Mouse (Mus musculus) erythroblast, embryonic 14.5 days (primary cell): ENCODE measurements around the gene Stxbp4. TPM values are rescaled to one million over a fixed set of nuclear protein-coding genes. Genes with fewer than 3 reads are reported as not detected.

ENCODE experiments used
- H3K27me3 ChIP-seq: 2 replicates; pipeline ENCODE4 v1.6.1; 2012; ENCODE audit warnings: inconsistent platforms; ENCODE audit not compliant: control insufficient read depth
- H3K36me3 ChIP-seq: 2 replicates; pipeline ENCODE4 v1.6.1; 2012; ENCODE audit warnings: mild to moderate bottlenecking, inconsistent platforms; ENCODE audit not compliant: control insufficient read depth
- H3K4me1 ChIP-seq: 2 replicates; pipeline ENCODE4 v1.6.1; 2012; ENCODE audit warnings: inconsistent platforms; ENCODE audit not compliant: control insufficient read depth
- H3K4me3 ChIP-seq: replicated peaks from 2 replicates; pipeline ENCODE3; 2012; ENCODE audit warnings: moderate library complexity, mild to moderate bottlenecking, inconsistent platforms
- H3K9me3 ChIP-seq: 2 replicates; pipeline ENCODE4 v1.6.1; 2012; ENCODE audit warnings: low read length, inconsistent platforms, mixed read lengths; ENCODE audit not compliant: control insufficient read depth
- GATA1 ChIP-seq: IDR thresholded peaks from 2 replicates; pipeline ENCODE4 v1.6.1; 2012; ENCODE audit warnings: low read length, inconsistent platforms, mixed read lengths
- TAL1 ChIP-seq: IDR thresholded peaks from 3 replicates; pipeline ENCODE4 v1.6.1; 2012; ENCODE audit warnings: low read length, inconsistent platforms, mixed read lengths
- polyA plus RNA-seq: library from polyadenylated mRNA; stranded (reverse); fragments of >175 nt; gene quantifications from 2 replicates; pipeline ENCODE4 v1.2.3, GENCODE M21; 2012

Stxbp4 gene
- 0.13 and 0.15 TPM in 2 replicates for polyA plus RNA-seq

DNA sequence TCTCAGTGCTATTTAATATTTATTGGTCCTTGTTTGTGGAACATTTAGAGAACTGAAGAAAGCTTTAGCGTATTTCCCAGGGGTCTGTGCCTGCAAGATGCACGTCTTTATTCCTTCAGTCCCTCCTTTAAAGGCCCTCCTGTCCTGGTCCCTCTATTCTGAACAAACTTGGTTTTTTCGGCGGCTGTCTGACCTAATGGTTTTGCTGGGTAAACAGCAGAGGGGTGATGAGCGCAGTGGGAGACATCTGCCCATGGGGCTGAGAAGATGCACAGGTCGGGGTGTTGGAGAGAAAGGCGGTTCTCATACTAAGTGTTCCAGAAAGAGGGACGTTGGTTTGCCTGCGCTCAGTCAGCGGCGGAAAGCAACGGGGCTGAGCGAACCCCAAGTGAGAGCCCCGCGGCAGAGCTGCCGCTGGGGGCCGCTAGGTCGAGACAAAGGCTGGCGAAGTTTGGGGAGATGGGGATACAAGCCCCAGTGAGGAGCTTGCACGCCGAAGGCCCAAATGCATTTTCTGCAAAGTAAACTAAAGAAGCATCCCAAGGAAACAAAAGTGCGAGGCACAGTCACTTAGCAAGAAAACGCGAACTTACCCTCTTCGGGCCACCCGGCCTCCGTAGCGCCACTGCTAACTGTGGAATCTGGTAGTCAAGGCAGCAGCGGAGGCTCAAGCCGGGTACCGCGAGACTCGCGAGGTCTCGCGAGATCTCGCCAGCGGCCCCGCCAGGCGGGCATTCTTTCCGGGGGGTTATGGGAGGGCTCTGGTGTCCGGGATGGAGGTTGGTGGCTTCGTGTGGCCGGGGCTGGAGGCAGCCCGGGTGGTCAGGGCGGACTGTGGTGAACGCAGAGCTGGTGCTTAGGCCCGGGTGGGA lies at the start of gene Stxbp4, which contains the start of gene Cox11:
Gene Stxbp4, minus strand, starts transcription at position 645 of the 872 bp plus-strand sequence.
Gene Cox11, plus strand, starts transcription at position 734 of the 872 bp plus-strand sequence.
- Histone ChIP-seq H3K9me3 (no peaks in the 10 kb centered on the region), H3K4me3 (peak within 1 kb of the TSS; percentile 100), H3K27me3 (no peaks in the 10 kb centered on the region), H3K4me1 (peaks cover 48% of the 10 kb centered on the region), H3K36me3 (peaks cover 54% of the 10 kb centered on the region)
- peak; percentile 21; the same call in 1 of the 2 replicates for TF ChIP-seq GATA1
- no peak for TF ChIP-seq TAL1

DNA sequence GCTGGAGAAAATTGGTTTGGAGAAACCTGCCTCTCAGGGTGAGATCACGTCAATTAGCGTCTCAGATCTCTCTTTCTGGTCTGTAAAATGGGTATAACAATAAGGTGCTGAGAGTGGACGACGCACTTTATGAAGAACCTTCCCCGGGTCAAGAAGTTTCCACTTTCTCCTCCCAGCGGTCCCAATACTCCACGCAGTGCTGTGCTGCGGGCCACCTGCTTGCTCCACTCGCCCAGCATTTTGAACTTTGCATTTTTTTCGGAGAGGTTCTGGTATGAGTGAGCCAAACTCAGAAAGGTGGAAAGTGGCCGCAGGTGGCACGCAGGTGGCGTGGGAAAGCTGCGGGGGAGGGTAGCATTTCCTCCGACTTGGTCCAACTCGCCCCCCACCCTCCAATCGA lies 49.2 kb upstream of the Stxbp4 start:
- H3K9me3 ChIP-seq = peaks cover 6% of the 10 kb centered on the region; the same call in 1 of the 2 replicates
- peaks cover 44% of the 10 kb centered on the region for H3K36me3 ChIP-seq
- peaks cover 18% of the 10 kb centered on the region for H3K27me3 ChIP-seq
- H3K4me3 ChIP-seq = peak overlapping the region; percentile 79
- peaks cover 66% of the 10 kb centered on the region for H3K4me1 ChIP-seq
- TF ChIP-seq TAL1 = no peak
- TF ChIP-seq GATA1 = no peak

DNA sequence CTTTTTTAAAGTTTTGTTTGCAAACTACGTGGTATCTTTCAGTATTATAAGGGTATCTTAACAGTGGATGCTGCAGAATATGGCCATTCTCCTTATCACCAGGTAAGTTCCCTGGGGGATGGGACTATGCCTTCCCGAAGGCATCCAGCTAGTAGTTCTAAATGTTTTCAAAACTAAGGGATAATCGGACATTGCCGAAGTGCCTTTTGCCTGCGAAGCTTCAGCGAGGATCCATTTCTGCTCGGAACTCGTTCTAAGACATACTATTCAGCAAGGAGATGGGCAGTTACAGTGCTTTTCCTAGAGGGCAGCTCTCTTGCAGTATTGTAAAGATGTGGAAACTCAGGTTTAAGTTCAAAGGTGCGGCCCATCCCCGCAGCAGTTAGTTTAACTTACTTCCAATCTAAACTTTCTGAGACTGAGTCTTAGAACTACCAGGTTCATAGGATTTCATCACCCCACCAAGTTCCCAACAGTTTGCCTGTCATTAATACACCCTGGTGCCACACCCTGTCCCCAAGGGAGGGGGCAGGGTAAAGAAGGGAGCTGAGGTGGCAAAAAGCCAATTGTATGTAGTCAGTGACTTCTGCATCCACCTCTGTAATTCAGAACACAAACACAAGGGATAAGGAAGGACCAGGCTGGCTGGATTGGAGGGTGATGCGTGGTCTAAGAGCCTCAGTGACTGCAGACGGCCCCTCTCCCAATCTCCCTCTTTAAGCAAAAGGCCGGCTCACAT lies 48.6 kb upstream of the Stxbp4 start:
- TF ChIP-seq TAL1 (no peak), GATA1 (no peak)
- Histone ChIP-seq H3K4me3 (peak overlapping the region; percentile 79), H3K9me3 (peaks cover 6% of the 10 kb centered on the region; the same call in 1 of the 2 replicates), H3K4me1 (peaks cover 63% of the 10 kb centered on the region), H3K36me3 (peaks cover 50% of the 10 kb centered on the region), H3K27me3 (peaks cover 18% of the 10 kb centered on the region)

DNA sequence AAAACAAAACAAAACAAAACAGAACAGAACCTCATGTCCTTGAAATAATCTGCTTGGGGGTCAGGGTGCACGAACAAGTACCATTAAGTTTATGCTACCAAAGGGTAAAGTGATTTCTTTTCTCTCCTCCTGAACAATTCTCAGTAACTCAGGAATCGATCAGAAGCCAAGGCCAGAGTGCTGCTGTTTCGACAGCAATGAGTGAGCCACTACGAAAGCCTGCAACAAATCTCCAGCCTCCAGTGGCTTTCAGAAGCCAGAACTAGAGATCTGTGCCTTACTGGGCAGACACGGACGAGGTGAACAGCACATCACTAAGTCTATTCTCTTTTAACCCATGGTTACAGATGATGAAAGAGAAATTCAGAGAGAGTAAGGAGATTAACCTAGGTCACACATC lies 47.3 kb upstream of the Stxbp4 start:
- Histone ChIP-seq H3K9me3 (peaks cover 6% of the 10 kb centered on the region; the same call in 1 of the 2 replicates), H3K36me3 (peaks cover 62% of the 10 kb centered on the region), H3K4me3 (peak overlapping the region; percentile 79), H3K4me1 (peaks cover 64% of the 10 kb centered on the region), H3K27me3 (peaks cover 18% of the 10 kb centered on the region)
- TF ChIP-seq TAL1 (no peak), GATA1 (no peak)

DNA sequence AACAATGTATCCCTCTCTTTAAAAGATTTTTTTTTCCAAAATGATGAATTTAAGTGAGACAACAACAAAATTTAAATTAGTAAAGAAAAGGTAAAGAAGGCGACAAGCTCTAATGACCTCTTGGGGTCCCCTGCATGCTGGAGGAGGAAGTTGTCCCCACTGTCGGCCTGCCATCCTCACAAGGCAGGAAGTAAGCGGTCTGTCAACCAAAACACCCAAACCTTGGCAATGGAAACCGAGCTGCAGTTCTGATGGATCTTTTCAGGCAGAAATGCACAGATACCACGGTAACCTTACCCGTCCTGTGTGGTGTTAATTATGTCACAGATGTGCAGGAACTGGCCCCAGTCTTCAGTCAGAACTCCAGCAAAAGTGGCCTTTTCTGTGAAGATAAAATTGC lies 46.9 kb upstream of the Stxbp4 start:
- Histone ChIP-seq H3K27me3 (peaks cover 18% of the 10 kb centered on the region), H3K9me3 (peaks cover 6% of the 10 kb centered on the region; the same call in 1 of the 2 replicates), H3K4me3 (peak overlapping the region; percentile 79), H3K4me1 (peaks cover 67% of the 10 kb centered on the region), H3K36me3 (peaks cover 67% of the 10 kb centered on the region)
- TF ChIP-seq GATA1 = no peak
- TF ChIP-seq TAL1 = no peak

DNA sequence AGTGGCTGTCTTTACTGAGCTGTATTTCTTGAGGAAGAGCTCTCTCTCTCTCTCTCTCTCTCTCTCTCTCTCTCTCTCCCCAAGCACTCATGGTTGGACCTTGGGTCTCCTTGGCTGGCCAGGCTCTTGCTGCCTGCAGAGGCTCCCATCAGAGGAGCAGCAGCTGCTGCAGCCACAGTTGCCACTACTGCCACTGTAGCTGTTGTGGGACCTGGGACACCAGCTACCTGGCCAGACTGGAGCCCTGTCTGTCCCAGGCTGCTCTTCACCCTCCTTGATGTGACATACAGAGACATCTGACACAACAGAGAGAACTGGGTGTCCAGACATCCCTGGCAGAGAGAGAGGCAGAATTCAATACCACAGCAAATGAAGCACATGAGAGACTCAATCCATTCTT lies 43.3 kb upstream of the Stxbp4 start:
- H3K4me1 ChIP-seq = peaks cover 80% of the 10 kb centered on the region
- no peaks in the 10 kb centered on the region for H3K9me3 ChIP-seq
- no peak for TF ChIP-seq TAL1
- no peak for TF ChIP-seq GATA1
- H3K4me3 ChIP-seq = no peak overlapping the region
- peaks cover 100% of the 10 kb centered on the region for H3K36me3 ChIP-seq
- no peaks in the 10 kb centered on the region for H3K27me3 ChIP-seq

DNA sequence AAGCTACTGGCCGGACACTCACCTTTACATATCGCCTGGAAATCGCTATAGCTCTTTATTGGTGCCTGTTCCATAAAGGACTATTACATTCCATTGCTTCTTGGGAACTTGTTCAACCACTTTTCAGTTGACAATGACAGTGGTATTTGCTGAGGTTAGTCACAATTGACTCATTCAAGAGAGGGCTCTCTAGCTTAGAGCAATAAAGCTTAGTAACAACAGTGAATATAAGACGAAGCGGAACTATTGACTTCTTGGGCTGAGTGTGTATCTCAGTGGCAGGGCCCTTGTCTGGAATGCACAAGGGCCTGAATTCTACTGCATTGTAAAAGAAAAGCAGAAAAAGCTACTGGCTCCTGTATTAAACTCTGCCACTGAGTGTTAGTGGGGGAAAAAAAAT lies 40.7 kb upstream of the Stxbp4 start:
- no peak for TF ChIP-seq TAL1
- TF ChIP-seq GATA1 = no peak
- peaks cover 99% of the 10 kb centered on the region for H3K36me3 ChIP-seq
- H3K4me3 ChIP-seq = peak overlapping the region; percentile 75
- H3K27me3 ChIP-seq = no peaks in the 10 kb centered on the region
- H3K4me1 ChIP-seq = peaks cover 82% of the 10 kb centered on the region
- no peaks in the 10 kb centered on the region for H3K9me3 ChIP-seq

DNA sequence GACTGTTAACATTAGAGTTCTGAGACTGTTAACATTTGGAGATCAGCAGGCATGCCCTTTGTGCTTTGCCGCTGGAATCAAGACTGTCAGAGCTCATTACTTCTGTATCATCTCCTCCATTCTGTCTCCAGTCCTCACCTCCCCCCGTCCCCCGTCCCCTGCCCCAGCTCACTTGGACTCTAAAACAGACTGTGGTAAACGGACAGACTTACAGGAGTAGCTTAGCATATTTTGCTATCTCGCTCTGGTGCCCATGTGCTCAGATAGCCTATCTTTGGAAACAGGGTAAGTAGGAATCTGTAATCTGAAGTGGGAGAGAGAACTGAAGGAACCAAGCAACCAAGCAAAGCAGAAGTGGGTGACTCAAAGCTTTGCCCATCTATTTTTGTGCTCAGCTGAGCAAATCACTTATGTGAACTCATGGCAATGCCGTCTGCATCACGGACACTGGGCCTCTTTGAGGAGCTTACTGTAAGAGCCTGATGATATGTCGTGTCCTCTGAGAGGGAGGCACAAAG lies 39.9 kb upstream of the Stxbp4 start:
- Histone ChIP-seq H3K9me3 (no peaks in the 10 kb centered on the region), H3K4me3 (peak overlapping the region; percentile 75), H3K27me3 (no peaks in the 10 kb centered on the region), H3K36me3 (peaks cover 99% of the 10 kb centered on the region), H3K4me1 (peaks cover 86% of the 10 kb centered on the region)
- TF ChIP-seq GATA1 (no peak), TAL1 (no peak)

DNA sequence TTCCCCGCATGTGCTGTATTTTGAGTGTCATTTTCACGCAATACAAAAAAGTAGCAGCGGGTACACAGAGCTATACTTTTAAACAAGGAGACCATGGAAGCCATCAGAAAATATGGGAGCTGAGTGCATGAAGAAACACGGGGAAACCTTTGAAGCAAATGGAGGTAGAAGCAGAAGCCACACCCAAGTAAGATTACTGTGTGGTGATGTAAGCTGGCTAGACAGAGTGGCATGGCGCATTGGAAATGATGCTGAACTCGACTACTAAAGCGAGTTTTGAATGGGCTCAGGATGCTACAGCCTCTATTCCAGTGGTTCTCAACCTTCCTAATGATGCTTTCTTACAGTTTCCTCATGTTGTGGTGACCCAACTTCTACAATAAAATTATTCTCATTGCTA lies 39.1 kb upstream of the Stxbp4 start:
- TF ChIP-seq TAL1 = no peak
- no peak for TF ChIP-seq GATA1
- peaks cover 89% of the 10 kb centered on the region for H3K4me1 ChIP-seq
- H3K9me3 ChIP-seq = no peaks in the 10 kb centered on the region
- H3K27me3 ChIP-seq = no peaks in the 10 kb centered on the region
- peaks cover 99% of the 10 kb centered on the region for H3K36me3 ChIP-seq
- peak overlapping the region; percentile 75 for H3K4me3 ChIP-seq
